Mouse (Mus musculus): ENCODE results near the gene Capn9.

DNA sequence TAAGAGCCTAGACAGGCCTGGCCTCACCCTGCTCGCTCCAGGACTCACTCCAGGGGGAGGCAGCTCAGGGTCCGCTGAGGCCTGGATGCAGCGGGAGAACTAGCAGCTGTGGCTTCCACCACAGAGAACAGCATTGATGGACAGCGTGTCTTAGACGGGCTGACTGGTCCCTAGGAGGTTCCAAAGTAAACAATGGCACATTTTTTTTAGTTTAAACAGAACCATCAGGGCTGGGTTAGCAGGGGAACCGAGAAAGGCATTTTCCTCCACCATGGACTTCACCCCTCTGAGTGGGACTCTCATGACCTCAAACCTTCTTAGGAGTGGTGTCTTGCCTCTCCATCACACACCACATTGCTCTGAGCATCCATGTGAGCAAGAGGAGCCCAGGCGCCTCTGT is 56.1 kb downstream of the Capn9 start:
- TF ChIP-seq POLR2A (IDR thresholded peaks at IDR 0.05; ENCODE audit: borderline replicate concordance, control insufficient read depth, low read depth, low read length) (no peak), CTCF (IDR thresholded peaks at IDR 0.05; ENCODE audit: control insufficient read depth, insufficient read depth, low read length) (no peak)
